ENCODE assay signal across 8 mouse cellular contexts in the genomic region with DNA sequence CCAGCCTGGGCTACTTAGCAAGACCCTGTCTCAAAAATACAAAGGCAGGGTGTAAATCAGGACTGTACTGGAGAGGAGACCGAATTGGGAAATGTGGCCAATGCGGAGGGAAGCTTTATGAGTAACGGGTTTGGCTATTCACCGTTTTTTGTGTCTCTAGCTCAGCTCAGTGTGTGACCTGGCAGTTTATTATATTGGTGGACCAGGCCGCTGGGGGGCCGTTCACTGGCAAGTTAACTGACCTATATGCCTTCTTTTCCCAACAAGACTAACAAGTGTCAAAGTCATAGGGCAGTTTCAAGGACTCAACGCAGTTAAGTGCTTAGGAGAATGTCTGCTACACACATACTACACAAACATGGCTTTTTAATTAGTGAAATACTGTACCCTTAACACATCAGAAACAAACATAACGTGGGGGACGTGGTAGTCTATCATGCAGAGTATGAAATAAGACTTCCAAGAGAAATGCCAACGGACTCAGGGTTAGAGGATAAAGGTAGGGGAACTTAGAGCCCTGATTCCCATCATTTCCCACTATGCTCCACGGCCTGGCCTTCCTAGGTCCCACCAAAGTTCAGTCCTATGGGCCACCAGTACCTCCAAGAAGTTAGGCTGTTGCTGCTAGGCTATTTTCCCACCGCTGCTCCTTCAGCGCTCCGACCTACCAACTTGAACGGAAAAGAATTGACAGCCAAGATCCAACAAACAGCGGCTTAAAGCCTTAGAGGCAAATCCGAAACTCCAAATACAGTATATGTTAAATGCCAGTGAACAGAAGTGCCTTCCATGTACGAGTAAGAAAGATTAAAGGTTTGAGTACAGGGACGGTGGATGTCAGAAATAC. TPM values are rescaled to one million over a fixed set of nuclear protein-coding genes. Genes with fewer than 3 reads are reported as not detected.
DNase-seq lines count a peak whose midpoint lies in the region; ATAC-seq lines count a peak whose summit lies in the region.

No protein-coding gene starts in this region.

- peak overlapping the region; percentile 74 for H3K4me2 ChIP-seq in lung, embryonic 15.5 days
- H3K4me2 ChIP-seq in embryonic facial prominence, embryonic 14.5 days (ENCODE audit: low read depth, low read length): peak overlapping the region; percentile 82
- H3K4me2 ChIP-seq in neural tube, embryonic 15.5 days: peak overlapping the region; percentile 60

- 40% methylated on average over 19 of the region's 19 CpGs for WGBS in lung, embryonic 15.5 days
- WGBS in embryonic facial prominence, embryonic 14.5 days: 44% methylated on average over 19 of the region's 19 CpGs
- WGBS in neural tube, embryonic 15.5 days: 43% methylated on average over 19 of the region's 19 CpGs

- peaks cover 21% of the 10 kb centered on the region for H3K36me3 ChIP-seq in lung, embryonic 15.5 days
- peaks cover 23% of the 10 kb centered on the region for H3K36me3 ChIP-seq in embryonic facial prominence, embryonic 14.5 days (ENCODE audit: control insufficient read depth, insufficient read depth, low read length)
- peaks cover 18% of the 10 kb centered on the region for H3K36me3 ChIP-seq in neural tube, embryonic 15.5 days

- peak overlapping the region; percentile 99 for H3K9ac ChIP-seq in lung, embryonic 15.5 days
- H3K9ac ChIP-seq in embryonic facial prominence, embryonic 14.5 days (ENCODE audit: low read depth, low read length): peak overlapping the region; percentile 98
- H3K9ac ChIP-seq in neural tube, embryonic 15.5 days (replicated peaks): peak overlapping the region; percentile 98

- DNase-seq in lung, postnatal 10 days: no peak
- no peak for DNase-seq in embryonic facial prominence, embryonic 14.5 days (ENCODE audit: low spot score)
- DNase-seq in kidney, postnatal 14 days: peak; percentile 14
- DNase-seq in adrenal gland, postnatal 25 days: no peak
- DNase-seq in right cerebral cortex, adult 18-20 months: no peak
- DNase-seq in layer of hippocampus, postnatal 36 days: no peak

- peak overlapping the region; percentile 98 for H3K27ac ChIP-seq in lung, embryonic 15.5 days
- H3K27ac ChIP-seq in embryonic facial prominence, embryonic 14.5 days (replicated peaks; ENCODE audit: low read depth, low read length): peak overlapping the region; percentile 98
- peak overlapping the region; percentile 100 for H3K27ac ChIP-seq in neural tube, embryonic 15.5 days (replicated peaks)

- ATAC-seq in lung, embryonic 15.5 days (ENCODE audit: borderline replicate concordance, extremely low read depth, low FRiP score, low TSS enrichment): no peak
- no peak for ATAC-seq in embryonic facial prominence, embryonic 14.5 days (ENCODE audit: low read depth)
- ATAC-seq in neural tube, embryonic 15.5 days (ENCODE audit: low FRiP score): no peak

- peaks cover 14% of the 10 kb centered on the region for H3K4me1 ChIP-seq in lung, embryonic 15.5 days
- H3K4me1 ChIP-seq in embryonic facial prominence, embryonic 14.5 days (ENCODE audit: control insufficient read depth, insufficient read depth, low read length): peaks cover 11% of the 10 kb centered on the region
- H3K4me1 ChIP-seq in neural tube, embryonic 15.5 days: peaks cover 25% of the 10 kb centered on the region

- H3K27me3 ChIP-seq in lung, embryonic 15.5 days: no peaks in the 10 kb centered on the region
- no peaks in the 10 kb centered on the region for H3K27me3 ChIP-seq in embryonic facial prominence, embryonic 14.5 days (replicated peaks; ENCODE audit: control insufficient read depth, insufficient read depth, low read length)
- no peaks in the 10 kb centered on the region for H3K27me3 ChIP-seq in neural tube, embryonic 15.5 days (replicated peaks)

- H3K4me3 ChIP-seq in lung, embryonic 15.5 days: peak overlapping the region; percentile 98
- H3K4me3 ChIP-seq in embryonic facial prominence, embryonic 14.5 days (ENCODE audit: low read depth, low read length): peak overlapping the region; percentile 97
- H3K4me3 ChIP-seq in neural tube, embryonic 15.5 days (replicated peaks): peak overlapping the region; percentile 94

- no peaks in the 10 kb centered on the region for H3K9me3 ChIP-seq in lung, embryonic 15.5 days
- no peaks in the 10 kb centered on the region for H3K9me3 ChIP-seq in embryonic facial prominence, embryonic 14.5 days (ENCODE audit: control insufficient read depth, low read length)
- no peaks in the 10 kb centered on the region for H3K9me3 ChIP-seq in neural tube, embryonic 15.5 days (replicated peaks)

RNA-seq across cellular contexts. Expression of a gene that starts 1.1 kb away (rescaled TPM):
- 343 and 360 TPM in 2 replicates for polyA plus RNA-seq in lung, embryonic 15.5 days (2015; fragmentation: Nextera tagmentation; extraction: Ambion mirVana)
- polyA plus RNA-seq in embryonic facial prominence, embryonic 14.5 days (2014; fragmentation: Nextera tagmentation; extraction: Ambion mirVana): 347 and 401 TPM in 2 replicates
- polyA plus RNA-seq in neural tube, embryonic 15.5 days (2015; fragmentation: Nextera tagmentation; extraction: Ambion mirVana): 300 and 314 TPM in 2 replicates
- total RNA-seq in adrenal gland, postnatal 25 days (2021): 131 and 160 TPM in 2 replicates
- 100 to 1,000 TPM; 120 to 128 TPM for total RNA-seq in layer of hippocampus, postnatal 36 days (2021)

RNA-seq across cellular contexts. Expression of a gene that starts 32.2 kb away (rescaled TPM):
- 174 and 176 TPM in 2 replicates for polyA plus RNA-seq in lung, embryonic 15.5 days (2015; fragmentation: Nextera tagmentation; extraction: Ambion mirVana)
- polyA plus RNA-seq in embryonic facial prominence, embryonic 14.5 days (2014; fragmentation: Nextera tagmentation; extraction: Ambion mirVana): 157 and 196 TPM in 2 replicates
- 157 TPM in 2 replicates for polyA plus RNA-seq in neural tube, embryonic 15.5 days (2015; fragmentation: Nextera tagmentation; extraction: Ambion mirVana)
- 168 and 186 TPM in 2 replicates for total RNA-seq in adrenal gland, postnatal 25 days (2021)
- 100 to 1,000 TPM; 167 to 174 TPM for total RNA-seq in layer of hippocampus, postnatal 36 days (2021)

RNA-seq across cellular contexts. Expression of a gene that starts 53.3 kb away (rescaled TPM):
- 40.4 and 42.4 TPM in 2 replicates for polyA plus RNA-seq in lung, embryonic 15.5 days (2015; fragmentation: Nextera tagmentation; extraction: Ambion mirVana)
- polyA plus RNA-seq in embryonic facial prominence, embryonic 14.5 days (2014; fragmentation: Nextera tagmentation; extraction: Ambion mirVana): 36.1 and 37.3 TPM in 2 replicates
- polyA plus RNA-seq in neural tube, embryonic 15.5 days (2015; fragmentation: Nextera tagmentation; extraction: Ambion mirVana): 47.2 and 48.4 TPM in 2 replicates
- total RNA-seq in adrenal gland, postnatal 25 days (2021): 13.3 and 22.0 TPM in 2 replicates
- total RNA-seq in layer of hippocampus, postnatal 36 days (2021): 10 to 100 TPM; 19.7 to 20.5 TPM

RNA-seq across cellular contexts. Expression of a gene that starts 53.6 kb away (rescaled TPM):
- 49.2 and 54.9 TPM in 2 replicates for polyA plus RNA-seq in lung, embryonic 15.5 days (2015; fragmentation: Nextera tagmentation; extraction: Ambion mirVana)
- polyA plus RNA-seq in embryonic facial prominence, embryonic 14.5 days (2014; fragmentation: Nextera tagmentation; extraction: Ambion mirVana): 44.9 and 50.7 TPM in 2 replicates
- polyA plus RNA-seq in neural tube, embryonic 15.5 days (2015; fragmentation: Nextera tagmentation; extraction: Ambion mirVana): 53.5 and 54.6 TPM in 2 replicates
- total RNA-seq in adrenal gland, postnatal 25 days (2021): 37.9 and 38.5 TPM in 2 replicates
- total RNA-seq in layer of hippocampus, postnatal 36 days (2021): 10 to 100 TPM; 26.7 to 29.7 TPM
